In the genomic region with DNA sequence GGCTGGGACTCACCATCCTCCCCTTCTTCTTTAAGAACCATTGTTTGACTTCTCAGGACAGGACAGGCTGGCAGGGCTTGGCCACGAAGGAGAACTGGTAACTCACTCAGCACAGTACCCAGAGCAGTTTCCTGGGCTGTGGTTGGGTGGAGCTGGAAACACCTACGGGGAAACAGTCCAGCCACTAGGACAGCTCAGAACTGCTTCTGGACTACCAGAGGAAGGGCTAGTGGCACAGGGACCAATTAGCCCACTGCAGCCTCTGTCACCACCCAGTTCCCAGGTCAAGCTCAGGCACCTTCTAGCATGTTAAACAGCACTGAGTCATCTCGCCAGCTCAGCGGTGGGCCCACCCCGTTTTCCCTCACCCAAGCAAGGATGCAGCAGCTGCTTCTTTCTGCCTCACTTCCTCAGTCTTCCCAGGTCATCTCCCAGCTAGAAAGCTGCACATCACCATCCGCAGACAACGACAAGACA, we compare ENCODE assay signal across 8 mouse cellular contexts. TPM values are rescaled to one million over a fixed set of nuclear protein-coding genes. Genes with fewer than 3 reads are reported as not detected.
DNase-seq lines count a peak whose midpoint lies in the region; ATAC-seq and TF ChIP-seq lines count a peak whose summit lies in the region.
"Had no signal": no experiment of that assay in that cellular context is flagged by ENCODE, and none has a peak within 500 bp of the region (broad histone marks: within the 10 kb centered on the region; RNA-seq: fewer than 3 reads in every experiment).

No protein-coding gene starts in this region.

- no peaks in the 10 kb centered on the region for H3K36me3 ChIP-seq in liver, embryonic 15.5 days (replicated peaks)
- H3K36me3 ChIP-seq in liver, embryonic 12.5 days: no peaks in the 10 kb centered on the region
- H3K36me3 ChIP-seq: neural tube, embryonic 12.5 days had no signal

- peak overlapping the region; percentile 25; the same call in 1 of the 2 replicates for H3K4me2 ChIP-seq in liver, embryonic 15.5 days
- no peak overlapping the region for H3K4me2 ChIP-seq in liver, embryonic 12.5 days
- H3K4me2 ChIP-seq: neural tube, embryonic 12.5 days had no signal

- peaks cover 55% of the 10 kb centered on the region for H3K4me1 ChIP-seq in liver, embryonic 15.5 days (replicated peaks)
- H3K4me1 ChIP-seq in liver, embryonic 12.5 days: peaks cover 50% of the 10 kb centered on the region
- peaks cover 28% of the 10 kb centered on the region for H3K4me1 ChIP-seq in bone marrow, adult 2 months (ENCODE audit: control insufficient read depth, insufficient read depth, low read length)

- H3K27ac ChIP-seq in liver, embryonic 15.5 days (replicated peaks): peak overlapping the region; percentile 65
- no peak overlapping the region for H3K27ac ChIP-seq in liver, embryonic 12.5 days
- peak overlapping the region; percentile 93 for H3K27ac ChIP-seq in bone marrow, adult 2 months (ENCODE audit: control insufficient read depth, insufficient read depth, low read depth, low read length, poor library complexity)
- H3K27ac ChIP-seq: neural tube, embryonic 12.5 days had no signal

- peak; percentile 62 for DNase-seq in induced T-regulatory cell, adult 2 months (ENCODE audit: low read depth)
- no peak for DNase-seq in frontal cortex, postnatal 14 days (ENCODE audit: low spot score in 2 of 2)
- DNase-seq in thymus, postnatal 0 days (ENCODE audit: low spot score): no peak

- ATAC-seq in liver, embryonic 15.5 days (ENCODE audit: insufficient read depth): no peak
- ATAC-seq in liver, embryonic 12.5 days: no peak
- ATAC-seq in neutrophil, adult 5-6 weeks (ENCODE audit: extremely low read depth, insufficient number of reproducible peaks, low FRiP score, poor library complexity, severe bottlenecking): peak; percentile 59

- H3K4me3 ChIP-seq in liver, embryonic 15.5 days (replicated peaks): no peak overlapping the region
- no peak overlapping the region for H3K4me3 ChIP-seq in liver, embryonic 12.5 days
- H3K4me3 ChIP-seq in bone marrow, adult 2 months (replicated peaks; ENCODE audit: control insufficient read depth, low read depth, low read length): peak overlapping the region; percentile 50
- H3K4me3 ChIP-seq: neural tube, embryonic 12.5 days had no signal

- WGBS in liver, embryonic 15.5 days (ENCODE audit: insufficient replicate concordance): 32% methylated on average over 7 of the region's 7 CpGs
- WGBS in liver, embryonic 12.5 days (ENCODE audit: insufficient replicate concordance): 43% methylated on average over 7 of the region's 7 CpGs
- WGBS in bone marrow, adult 2 months: 18% methylated on average over 7 of the region's 7 CpGs

- TF ChIP-seq CTCF in bone marrow, adult 2 months (IDR thresholded peaks at IDR 0.05; ENCODE audit: control insufficient read depth, insufficient read depth, low read length): peak; percentile 13; the same call in 1 of the 2 replicates

- H3K9me3 ChIP-seq in liver, embryonic 15.5 days (replicated peaks): no peaks in the 10 kb centered on the region
- no peaks in the 10 kb centered on the region for H3K9me3 ChIP-seq in liver, embryonic 12.5 days (replicated peaks)
- H3K9me3 ChIP-seq: neural tube, embryonic 12.5 days had no signal

- no peaks in the 10 kb centered on the region for H3K27me3 ChIP-seq in liver, embryonic 15.5 days
- no peaks in the 10 kb centered on the region for H3K27me3 ChIP-seq in liver, embryonic 12.5 days (replicated peaks)
- H3K27me3 ChIP-seq: neural tube, embryonic 12.5 days had no signal

- H3K9ac ChIP-seq in liver, embryonic 15.5 days: no peak overlapping the region
- no peak overlapping the region for H3K9ac ChIP-seq in liver, embryonic 12.5 days
- H3K9ac ChIP-seq: neural tube, embryonic 12.5 days had no signal

- no peak; the same call in 1 of the 2 replicates for TF ChIP-seq POLR2A in bone marrow, adult 2 months (IDR thresholded peaks at IDR 0.05; ENCODE audit: borderline replicate concordance, control insufficient read depth, low read depth, low read length)

RNA-seq across cellular contexts. Expression of a gene that starts 35.7 kb away (rescaled TPM):
- polyA plus RNA-seq in liver, embryonic 15.5 days (2015; fragmentation: Nextera tagmentation; extraction: Ambion mirVana): 3.9 and 4.7 TPM in 2 replicates
- polyA plus RNA-seq in liver, embryonic 12.5 days (2016; fragmentation: Nextera tagmentation; extraction: Ambion mirVana): 4.7 and 5.4 TPM in 2 replicates
- 19.2 and 28.3 TPM in 2 replicates for polyA plus RNA-seq in bone marrow, adult 2 months (2011; ENCODE audit: insufficient read depth, insufficient read length, low replicate concordance, missing spikeins)
- total RNA-seq in neutrophil, adult 5-6 weeks (2017): 155 and 192 TPM in 2 replicates
- 44.7 and 46.1 TPM in 2 replicates for polyA plus RNA-seq in thymus, postnatal 0 days (2015; fragmentation: Nextera tagmentation; extraction: Ambion mirVana)
